Mouse (Mus musculus): ENCODE data around the gene Ttll5. TPM values are rescaled to one million over a fixed set of nuclear protein-coding genes. Genes with fewer than 3 reads are reported as not detected.

The Ttll5 gene
- polyA plus RNA-seq, 1 experiment: 7.3 TPM

- no peak for DNase-seq (ENCODE audit: low spot score)
Observed at GRCm38 (mm10) chr12:86051477-86051876, 227.0 kb downstream of the Ttll5 start.

GRCm38 (mm10) chr12:86055306-86055705 lies 230.8 kb downstream of the Ttll5 start:
- DNase-seq (ENCODE audit: low spot score): no peak

- DNase-seq (ENCODE audit: low spot score): no peak
Observed at GRCm38 (mm10) chr12:86056976-86057375, 232.5 kb downstream of the Ttll5 start.

GRCm38 (mm10) chr12:86057516-86057915 lies 233.1 kb downstream of the Ttll5 start:
- DNase-seq (ENCODE audit: low spot score): no peak

GRCm38 (mm10) chr12:86059341-86059740 lies 234.9 kb downstream of the Ttll5 start:
- DNase-seq (ENCODE audit: low spot score): no peak

GRCm38 (mm10) chr12:86064796-86065195 lies 240.3 kb downstream of the Ttll5 start:
- no peak for DNase-seq (ENCODE audit: low spot score)

- no peak for DNase-seq (ENCODE audit: low spot score)
Observed at GRCm38 (mm10) chr12:86071432-86071831, 247.0 kb downstream of the Ttll5 start.

GRCm38 (mm10) chr12:86074681-86075080 lies 250.2 kb downstream of the Ttll5 start:
- DNase-seq (ENCODE audit: low spot score): no peak

- no peak for DNase-seq (ENCODE audit: low spot score)
Observed at GRCm38 (mm10) chr12:86075358-86075757, 250.9 kb downstream of the Ttll5 start.

GRCm38 (mm10) chr12:86076321-86076901 lies 252.0 kb downstream of the Ttll5 start:
- no peak for DNase-seq (ENCODE audit: low spot score)

- no peak for DNase-seq (ENCODE audit: low spot score)
Observed at GRCm38 (mm10) chr12:86077322-86077721, 252.9 kb downstream of the Ttll5 start.

GRCm38 (mm10) chr12:86077736-86078135 lies 253.3 kb downstream of the Ttll5 start:
- DNase-seq (ENCODE audit: low spot score): no peak

- no peak for DNase-seq (ENCODE audit: low spot score)
Observed at GRCm38 (mm10) chr12:86078176-86078552, 253.7 kb downstream of the Ttll5 start.

GRCm38 (mm10) chr12:86078553-86079201 lies 254.2 kb downstream of the Ttll5 start, which contains the start of gene Tgfb3:
TSS of gene Tgfb3 (minus strand) at chr12:86079041.
- no peak for DNase-seq (ENCODE audit: low spot score)

GRCm38 (mm10) chr12:86079202-86079667 lies 254.8 kb downstream of the Ttll5 start:
- peak; percentile 87 for DNase-seq (ENCODE audit: low spot score)

GRCm38 (mm10) chr12:86082481-86083012 lies 258.1 kb downstream of the Ttll5 start, which contains the start of gene Ift43:
TSS of gene Ift43 (plus strand) at chr12:86082541.
- DNase-seq (ENCODE audit: low spot score): peak; percentile 66

GRCm38 (mm10) chr12:86085873-86086272 lies 261.4 kb downstream of the Ttll5 start:
- no peak for DNase-seq (ENCODE audit: low spot score)

GRCm38 (mm10) chr12:86086550-86086949 lies 262.1 kb downstream of the Ttll5 start:
- DNase-seq (ENCODE audit: low spot score): no peak

- no peak for DNase-seq (ENCODE audit: low spot score)
Observed at GRCm38 (mm10) chr12:86088042-86088441, 263.6 kb downstream of the Ttll5 start.

- DNase-seq (ENCODE audit: low spot score): no peak
Observed at GRCm38 (mm10) chr12:86090764-86091163, 266.3 kb downstream of the Ttll5 start.

- DNase-seq (ENCODE audit: low spot score): no peak
Observed at GRCm38 (mm10) chr12:86091601-86092132, 267.2 kb downstream of the Ttll5 start.

- no peak for DNase-seq (ENCODE audit: low spot score)
Observed at GRCm38 (mm10) chr12:86094075-86094474, 269.6 kb downstream of the Ttll5 start.

- DNase-seq (ENCODE audit: low spot score): no peak
Observed at GRCm38 (mm10) chr12:86095806-86096205, 271.3 kb downstream of the Ttll5 start.

All from urinary bladder, adult 2 months (tissue).